Mouse (Mus musculus) midbrain, embryonic 14.5 days (tissue): ENCODE measurements around the gene Arhgap10. TPM values are rescaled to one million over a fixed set of nuclear protein-coding genes. Genes with fewer than 3 reads are reported as not detected.

ENCODE experiments used
- ATAC-seq: fragments of 200-750 bp; cut with Nextera tagmentation; 2 replicates; pipeline ENCODE4 v1.8.0; 2017; ENCODE audit warnings: moderate number of reproducible peaks, moderate library complexity; ENCODE audit not compliant: low FRiP score, low TSS enrichment
- DNase-seq: peaks from one replicate; pipeline ENCODE4 v3.0.0-alpha.2; 2015
- H3K27ac ChIP-seq: fragments of 300-500 bp; sonication (generic); replicated peaks from 2 replicates; pipeline ENCODE4 v1.5.1; 2014; ENCODE audit warnings: mild to moderate bottlenecking, low read depth, low read length, moderate library complexity
- H3K27me3 ChIP-seq: fragments of 300-500 bp; sonication (generic); 2 replicates; pipeline ENCODE4 v1.6.1; 2014; ENCODE audit warnings: low read length, control low read depth, mixed read lengths; ENCODE audit not compliant: control insufficient read depth, insufficient read depth
- H3K36me3 ChIP-seq: fragments of 300-500 bp; sonication (generic); 2 replicates; pipeline ENCODE4 v1.6.1; 2014; ENCODE audit warnings: low read length, control low read depth; ENCODE audit not compliant: control insufficient read depth, insufficient read depth
- H3K4me1 ChIP-seq: fragments of 300-500 bp; sonication (generic); 2 replicates; pipeline ENCODE4 v1.6.1; 2014; ENCODE audit warnings: mild to moderate bottlenecking, antibody characterized with exemption, low read length, control low read depth; ENCODE audit not compliant: control insufficient read depth, insufficient read depth
- H3K4me2 ChIP-seq: fragments of 300-500 bp; sonication (generic); 2 replicates; pipeline ENCODE4 v1.6.1; 2014; ENCODE audit warnings: mild to moderate bottlenecking, low read length, moderate library complexity
- H3K4me3 ChIP-seq: fragments of 300-500 bp; sonication (generic); replicated peaks from 2 replicates; pipeline ENCODE4 v1.5.1; 2014; ENCODE audit warnings: low read depth, low read length
- H3K9ac ChIP-seq: fragments of 300-500 bp; sonication (generic); replicated peaks from 2 replicates; pipeline ENCODE4 v1.6.1; 2014; ENCODE audit warnings: mild to moderate bottlenecking, low read length, moderate library complexity
- H3K9me3 ChIP-seq: fragments of 300-500 bp; sonication (generic); 2 replicates; pipeline ENCODE4 v1.6.1; 2016; ENCODE audit warnings: low read length, control low read depth, mixed read lengths; ENCODE audit not compliant: control insufficient read depth
- WGBS: fragments of 180-500 bp; shearing (Covaris S2); extraction: QIAGEN DNeasy Blood & Tissue Kit; methylation state at CpG from one replicate; pipeline ENCODE4 v1.1.7; 2014; 5-methylcytosine and 5-hydroxymethylcytosine counted together
- polyA plus RNA-seq: library from polyadenylated mRNA; unstranded; fragments of >200 nt; fragmentation: Nextera tagmentation; extraction: Ambion mirVana; gene quantifications from 2 replicates; pipeline ENCODE4 v1.2.1, GENCODE M21; 2014

Arhgap10 gene
- polyA plus RNA-seq, 1 experiment from 2014 or later, result 3.0 TPM

DNA sequence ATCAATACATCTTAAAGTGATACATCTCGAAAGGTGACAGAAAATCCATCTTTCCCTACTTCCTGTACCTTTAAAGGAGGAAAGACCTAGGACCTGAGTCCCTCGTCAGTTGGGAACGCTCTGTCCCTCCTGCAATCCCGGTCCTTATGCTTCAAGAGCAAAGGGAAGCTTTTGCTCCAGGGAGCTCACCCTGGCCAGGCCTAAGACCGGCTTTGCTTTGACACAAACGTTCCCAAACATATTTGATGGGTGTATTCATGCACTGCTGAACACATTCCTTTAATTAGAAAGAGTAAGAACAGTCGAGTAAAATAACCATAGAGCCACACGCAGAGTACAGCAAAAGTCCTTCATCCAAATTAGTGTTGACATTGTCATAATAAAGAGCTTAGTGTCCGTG, 199.2 kb downstream of the Arhgap10 start:
- H3K4me2 ChIP-seq, result no peak overlapping the region
- no peaks in the 10 kb centered on the region for H3K36me3 ChIP-seq
- H3K27me3 ChIP-seq, result no peaks in the 10 kb centered on the region
- H3K4me1 ChIP-seq, result no peaks in the 10 kb centered on the region
- H3K9ac ChIP-seq, result no peak overlapping the region
- DNase-seq, result no peak
- 70% methylated on average over 9 of the region's 9 CpGs for WGBS
- no peak for ATAC-seq
- no peaks in the 10 kb centered on the region for H3K9me3 ChIP-seq
- H3K27ac ChIP-seq, result no peak overlapping the region
- H3K4me3 ChIP-seq, result no peak overlapping the region

- WGBS, result 92% methylated on average over 2 of the region's 2 CpGs
- Histone ChIP-seq H3K9me3 (no peaks in the 10 kb centered on the region), H3K4me2 (no peak overlapping the region), H3K27ac (no peak overlapping the region), H3K4me1 (no peaks in the 10 kb centered on the region), H3K36me3 (no peaks in the 10 kb centered on the region), H3K9ac (no peak overlapping the region), H3K27me3 (no peaks in the 10 kb centered on the region), H3K4me3 (no peak overlapping the region)
- DNase-seq (no peak), ATAC-seq (no peak)
Measured at GRCm38 (mm10) chr8:77317771-77318170, 200.0 kb downstream of the Arhgap10 start.

DNA sequence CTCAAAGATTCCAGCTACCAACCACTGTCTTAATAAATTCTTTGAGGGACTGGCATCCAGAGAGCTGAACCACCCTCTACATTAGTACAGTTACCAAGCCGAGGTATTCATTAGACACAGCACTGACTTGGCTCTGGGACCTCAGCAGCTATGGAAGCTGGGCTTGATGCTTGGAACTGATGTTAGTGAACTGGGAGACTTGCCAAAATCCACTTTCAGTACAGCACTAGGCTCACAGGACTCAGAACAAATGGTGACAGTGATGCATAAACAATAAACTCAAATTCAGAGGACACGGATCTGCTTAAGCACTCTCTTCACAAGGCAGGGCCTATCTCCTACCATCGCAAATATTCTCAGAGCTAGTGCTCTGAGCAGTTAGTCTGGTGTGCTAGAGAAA, 204.8 kb downstream of the Arhgap10 start:
- 66% methylated on average over 3 of the region's 3 CpGs for WGBS
- Histone ChIP-seq H3K9me3 (no peaks in the 10 kb centered on the region), H3K9ac (no peak overlapping the region), H3K4me1 (no peaks in the 10 kb centered on the region), H3K36me3 (no peaks in the 10 kb centered on the region), H3K27ac (no peak overlapping the region), H3K4me3 (no peak overlapping the region), H3K4me2 (no peak overlapping the region), H3K27me3 (no peaks in the 10 kb centered on the region)
- ATAC-seq (no peak), DNase-seq (peak; percentile 57)

- no peaks in the 10 kb centered on the region for H3K27me3 ChIP-seq
- no peak overlapping the region for H3K4me3 ChIP-seq
- no peak overlapping the region for H3K9ac ChIP-seq
- no peaks in the 10 kb centered on the region for H3K4me1 ChIP-seq
- DNase-seq (peak; percentile 51), ATAC-seq (no peak)
- WGBS, result 84% methylated on average over 6 of the region's 6 CpGs
- H3K36me3 ChIP-seq, result no peaks in the 10 kb centered on the region
- H3K9me3 ChIP-seq, result no peaks in the 10 kb centered on the region
- no peak overlapping the region for H3K27ac ChIP-seq
- no peak overlapping the region for H3K4me2 ChIP-seq
Measured at GRCm38 (mm10) chr8:77311762-77312161, 206.0 kb downstream of the Arhgap10 start.

- Histone ChIP-seq H3K4me1 (no peaks in the 10 kb centered on the region), H3K4me2 (no peak overlapping the region), H3K9ac (no peak overlapping the region), H3K27me3 (no peaks in the 10 kb centered on the region), H3K9me3 (no peaks in the 10 kb centered on the region), H3K27ac (no peak overlapping the region), H3K4me3 (no peak overlapping the region), H3K36me3 (no peaks in the 10 kb centered on the region)
- DNase-seq (no peak), ATAC-seq (no peak)
- WGBS, result 88% methylated on average over 10 of the region's 10 CpGs
Measured at GRCm38 (mm10) chr8:77310541-77310940, 207.2 kb downstream of the Arhgap10 start.

GRCm38 (mm10) chr8:77310026-77310425, 207.7 kb downstream of the Arhgap10 start:
- no peaks in the 10 kb centered on the region for H3K9me3 ChIP-seq
- no peaks in the 10 kb centered on the region for H3K27me3 ChIP-seq
- WGBS, result 84% methylated on average over 8 of the region's 8 CpGs
- no peaks in the 10 kb centered on the region for H3K4me1 ChIP-seq
- DNase-seq (no peak), ATAC-seq (no peak)
- H3K4me3 ChIP-seq, result no peak overlapping the region
- H3K36me3 ChIP-seq, result no peaks in the 10 kb centered on the region
- H3K9ac ChIP-seq, result no peak overlapping the region
- H3K27ac ChIP-seq, result no peak overlapping the region
- H3K4me2 ChIP-seq, result no peak overlapping the region

DNA sequence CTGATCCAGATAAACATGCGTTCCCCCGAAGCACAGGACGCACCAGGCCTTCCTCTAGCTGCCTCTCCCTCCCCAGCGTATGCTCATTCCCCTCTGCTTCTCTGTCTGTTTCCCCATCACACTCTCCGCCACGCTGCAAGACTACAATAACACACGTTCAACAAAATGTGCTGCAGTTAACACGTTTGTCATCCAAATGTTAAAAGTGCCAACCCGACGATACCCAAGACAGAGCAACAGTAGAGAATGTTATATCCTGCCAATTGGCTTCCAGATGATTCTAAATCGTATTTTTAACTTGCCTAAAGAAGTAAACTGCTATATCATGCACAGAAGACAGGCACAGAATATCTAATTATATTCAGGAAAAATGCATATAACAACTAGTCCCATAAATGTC, 223.2 kb downstream of the Arhgap10 start:
- DNase-seq (no peak), ATAC-seq (no peak)
- WGBS, result 94% methylated on average over 11 of the region's 11 CpGs

GRCm38 (mm10) chr8:77292649-77293048, 225.1 kb downstream of the Arhgap10 start:
- WGBS, result 53% methylated on average over 11 of the region's 11 CpGs
- Histone ChIP-seq H3K4me1 (no peaks in the 10 kb centered on the region), H3K36me3 (no peaks in the 10 kb centered on the region), H3K4me2 (no peak overlapping the region), H3K4me3 (no peak overlapping the region), H3K9me3 (no peaks in the 10 kb centered on the region; the same call in 1 of the 2 replicates), H3K27me3 (no peaks in the 10 kb centered on the region), H3K27ac (no peak overlapping the region), H3K9ac (no peak overlapping the region)
- ATAC-seq (no peak), DNase-seq (peak; percentile 28)

More for the DNA sequence above, 223.2 kb downstream of the Arhgap10 start:
- Histone ChIP-seq H3K9me3 (no peaks in the 10 kb centered on the region; the same call in 1 of the 2 replicates), H3K27ac (no peak overlapping the region), H3K36me3 (no peaks in the 10 kb centered on the region), H3K4me3 (no peak overlapping the region), H3K4me2 (no peak overlapping the region), H3K9ac (no peak overlapping the region), H3K27me3 (no peaks in the 10 kb centered on the region), H3K4me1 (no peaks in the 10 kb centered on the region)

GRCm38 (mm10) chr8:77292120-77292519, 225.6 kb downstream of the Arhgap10 start:
- Histone ChIP-seq H3K9ac (no peak overlapping the region), H3K4me3 (no peak overlapping the region), H3K27me3 (no peaks in the 10 kb centered on the region), H3K9me3 (no peaks in the 10 kb centered on the region; the same call in 1 of the 2 replicates), H3K4me1 (no peaks in the 10 kb centered on the region), H3K27ac (no peak overlapping the region), H3K36me3 (no peaks in the 10 kb centered on the region), H3K4me2 (no peak overlapping the region)
- ATAC-seq (no peak), DNase-seq (no peak)
- 53% methylated on average over 4 of the region's 4 CpGs for WGBS
